Mouse (Mus musculus): ENCODE measurements around the gene Acat1.

Gene Acat1

DNA sequence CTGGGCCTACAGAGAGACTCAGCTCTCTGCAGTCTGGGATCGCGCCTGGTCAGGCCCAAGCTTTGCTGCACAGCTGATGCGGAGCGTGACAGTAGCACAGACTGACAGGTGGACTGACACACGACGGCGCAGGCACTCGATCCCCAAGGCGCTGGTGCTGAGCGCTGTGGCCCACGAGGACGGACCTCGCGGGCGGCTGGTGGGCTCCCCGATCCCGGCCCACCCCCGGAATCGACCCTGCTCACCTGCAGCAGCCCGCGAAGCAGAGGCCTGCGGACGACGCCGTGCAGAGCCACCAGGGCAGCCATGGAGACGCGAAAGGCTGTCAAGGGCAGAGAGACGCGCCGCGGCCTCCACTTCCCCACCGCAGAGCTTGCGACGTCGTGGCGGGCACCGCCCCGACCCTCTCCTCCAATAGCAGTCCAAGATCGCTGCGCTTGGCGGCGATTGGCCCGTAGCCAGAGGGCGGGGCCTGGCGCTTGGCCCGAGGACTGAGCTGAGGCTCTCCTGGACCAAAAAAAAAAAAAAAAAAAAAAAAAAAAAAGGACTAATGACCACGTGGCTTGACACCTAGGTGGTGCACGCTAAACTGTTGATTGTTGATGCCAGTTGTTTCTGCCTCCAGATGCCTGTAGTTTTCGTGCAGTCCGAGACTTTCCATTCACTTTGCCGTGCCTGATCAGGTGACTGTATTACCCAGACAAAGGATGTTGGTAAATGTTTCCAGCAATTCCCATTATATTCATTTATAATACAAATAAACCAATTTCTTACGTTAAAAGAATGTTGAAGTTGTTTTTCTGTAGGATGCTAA, at the start of gene Acat1:
Gene Acat1, minus strand, starts transcription at position 415 of the 814 bp plus-strand sequence.
- DNase-seq (ENCODE audit: low read depth, low spot score): peak; percentile 95

- no peak for DNase-seq (ENCODE audit: low read depth, low spot score)
Measured at GRCm38 (mm10) chr9:53634796-53635195, 24.6 kb upstream of the Acat1 start.

DNA sequence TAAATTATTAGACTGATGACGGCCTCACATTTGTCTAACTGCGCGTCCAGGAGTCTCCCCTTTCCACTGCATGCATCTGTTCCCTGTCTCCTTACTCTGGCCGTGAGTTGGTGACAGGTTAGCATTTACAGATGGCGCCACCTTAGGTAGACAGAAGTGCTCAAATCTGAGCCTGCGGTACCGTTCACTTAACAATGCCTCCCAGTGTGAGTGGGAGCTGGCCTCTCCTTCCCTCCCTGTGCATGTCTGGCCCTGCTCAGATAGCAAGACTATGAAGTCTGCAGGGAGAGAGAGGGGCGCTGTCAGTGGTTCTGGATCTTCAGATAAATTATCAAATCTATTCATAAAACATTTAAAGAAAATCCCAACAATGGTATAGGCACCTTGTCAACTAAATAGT, 5.1 kb upstream of the Acat1 start:
- DNase-seq (ENCODE audit: low read depth, low spot score): peak; percentile 11

DNA sequence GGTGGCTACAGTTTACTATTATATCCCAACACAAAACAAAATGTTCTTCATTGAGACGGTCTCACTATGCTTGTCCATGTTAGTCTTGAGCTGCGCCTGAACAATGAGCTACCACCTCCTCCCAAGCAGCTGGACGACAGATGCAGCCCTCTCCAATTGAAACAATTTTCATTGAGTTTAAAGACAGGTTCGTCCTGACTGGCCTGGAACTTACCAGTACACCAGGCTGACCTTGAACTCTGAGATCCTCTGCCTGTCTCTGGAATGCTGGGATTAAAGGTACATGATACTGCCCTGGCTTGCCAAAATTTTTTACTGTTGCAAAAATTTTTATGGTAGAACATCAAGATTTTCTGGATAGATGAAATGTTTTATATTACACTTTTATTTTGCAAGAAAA, 4.1 kb upstream of the Acat1 start:
- no peak for DNase-seq (ENCODE audit: low read depth, low spot score)

DNA sequence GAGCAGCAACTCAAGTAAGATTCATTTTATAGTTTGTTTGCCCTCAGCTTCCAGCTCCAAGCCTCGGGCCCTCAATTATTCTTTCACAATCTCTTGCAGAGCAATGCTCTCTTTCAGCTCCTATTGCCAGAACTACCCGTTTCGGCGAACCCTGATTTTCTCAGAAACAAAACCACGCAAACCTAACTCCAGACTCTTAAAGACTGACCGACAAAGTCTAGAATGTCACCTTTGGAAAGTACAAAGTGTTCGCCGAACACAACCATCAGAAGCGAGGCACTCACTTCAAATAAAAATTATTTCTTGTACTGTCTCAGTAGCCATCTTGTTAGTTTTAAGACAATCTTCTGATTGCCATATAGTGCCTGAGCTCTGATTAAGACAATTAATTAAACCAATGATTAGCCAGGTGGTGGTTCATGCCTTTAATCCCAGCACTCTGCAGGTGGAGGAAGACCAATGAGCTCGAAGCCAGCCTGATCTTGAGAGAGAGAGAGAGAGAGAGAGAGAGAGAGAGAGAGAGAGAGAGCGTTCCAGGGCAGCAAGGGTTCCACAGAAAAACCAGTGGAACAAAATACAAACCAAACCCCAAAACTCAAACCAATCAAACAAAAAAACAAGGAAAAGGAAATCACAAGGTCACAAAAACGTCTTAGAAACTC, 745 bp downstream of the Acat1 start:
- DNase-seq (ENCODE audit: low read depth, low spot score): no peak

- DNase-seq (ENCODE audit: low read depth, low spot score): no peak
Measured at GRCm38 (mm10) chr9:53607816-53608215, 2.4 kb downstream of the Acat1 start.

DNA sequence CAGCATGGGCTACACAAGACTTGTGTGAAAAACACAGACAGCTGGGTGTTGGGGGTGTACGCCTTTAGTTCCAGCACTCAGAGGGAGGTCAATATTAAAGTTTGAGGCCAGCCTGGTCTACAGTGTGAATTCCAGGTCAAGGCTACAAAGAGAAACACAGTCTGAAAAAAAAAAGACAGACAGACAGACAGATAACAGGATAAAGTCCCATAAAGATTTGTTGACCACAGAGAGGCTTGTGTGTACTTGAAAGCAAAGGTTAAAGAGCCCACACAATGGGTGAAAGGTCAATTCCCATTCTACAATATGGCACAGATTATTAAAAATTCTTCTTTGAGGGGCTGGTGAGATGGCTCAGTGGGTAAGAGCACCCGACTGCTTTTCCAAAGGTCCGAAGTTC, 3.0 kb downstream of the Acat1 start:
- no peak for DNase-seq (ENCODE audit: low read depth, low spot score)

- DNase-seq (ENCODE audit: low read depth, low spot score): no peak
Measured at GRCm38 (mm10) chr9:53604954-53605353, 5.2 kb downstream of the Acat1 start.

DNA sequence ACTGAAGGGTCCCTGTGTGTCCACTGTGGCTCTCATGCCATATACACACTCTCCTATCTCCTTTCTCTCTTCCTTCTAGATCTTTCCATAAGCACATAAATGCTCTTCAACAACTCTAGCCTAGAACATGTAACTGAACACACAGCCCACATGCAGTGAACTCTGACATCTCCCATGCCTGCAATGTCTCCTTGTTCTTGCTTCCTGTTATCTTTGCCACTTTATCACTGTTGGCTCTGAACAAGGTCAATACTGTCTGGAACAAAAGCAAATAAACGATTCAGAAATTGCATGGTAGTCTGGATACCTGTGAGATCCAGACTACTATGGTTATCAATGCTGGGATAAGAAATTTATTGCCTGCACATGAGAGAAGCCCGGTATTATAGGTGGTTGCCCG, 6.3 kb downstream of the Acat1 start:
- no peak for DNase-seq (ENCODE audit: low read depth, low spot score)

DNA sequence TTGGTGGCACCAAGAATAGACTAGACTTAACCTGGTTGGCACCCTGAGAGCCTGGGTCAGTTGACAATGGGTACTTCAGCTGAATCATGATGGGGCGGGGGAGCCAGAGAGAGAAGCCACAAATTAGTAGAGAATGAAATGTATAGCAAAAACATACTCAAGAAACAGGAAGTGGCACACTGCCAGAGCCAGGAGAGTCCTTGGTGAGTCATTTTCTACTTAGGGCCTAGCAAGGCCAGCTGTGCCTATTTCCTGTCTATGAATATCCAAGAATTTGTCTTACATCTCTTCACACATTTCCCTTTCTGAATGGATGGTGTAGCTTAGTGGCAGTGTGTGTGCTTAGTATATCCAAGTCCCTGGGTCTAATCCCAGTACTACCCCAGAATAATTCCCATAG, 6.8 kb downstream of the Acat1 start:
- no peak for DNase-seq (ENCODE audit: low read depth, low spot score)

GRCm38 (mm10) chr9:53601541-53601940, 8.6 kb downstream of the Acat1 start:
- DNase-seq (ENCODE audit: low read depth, low spot score): no peak

DNA sequence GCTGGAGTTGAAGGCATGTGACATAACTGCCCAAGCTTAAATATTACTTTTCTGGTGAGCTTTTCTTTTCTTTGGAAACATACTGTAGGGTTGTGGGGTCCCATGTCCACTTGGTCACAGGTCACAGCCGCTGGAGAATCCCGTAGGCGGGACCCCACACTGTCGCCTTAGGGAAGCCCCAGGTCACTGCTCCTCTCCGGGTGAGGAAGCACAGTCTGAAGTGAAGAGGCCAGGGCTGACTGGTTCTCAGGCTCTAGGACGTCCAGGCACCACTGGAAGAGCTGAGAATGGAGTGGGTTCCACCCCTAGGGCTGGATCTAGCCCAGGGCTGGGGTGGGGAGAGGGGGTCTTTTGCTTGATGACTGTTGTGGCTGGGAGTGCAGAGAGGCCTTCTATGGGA, 11.6 kb downstream of the Acat1 start:
- DNase-seq (ENCODE audit: low read depth, low spot score): no peak

DNA sequence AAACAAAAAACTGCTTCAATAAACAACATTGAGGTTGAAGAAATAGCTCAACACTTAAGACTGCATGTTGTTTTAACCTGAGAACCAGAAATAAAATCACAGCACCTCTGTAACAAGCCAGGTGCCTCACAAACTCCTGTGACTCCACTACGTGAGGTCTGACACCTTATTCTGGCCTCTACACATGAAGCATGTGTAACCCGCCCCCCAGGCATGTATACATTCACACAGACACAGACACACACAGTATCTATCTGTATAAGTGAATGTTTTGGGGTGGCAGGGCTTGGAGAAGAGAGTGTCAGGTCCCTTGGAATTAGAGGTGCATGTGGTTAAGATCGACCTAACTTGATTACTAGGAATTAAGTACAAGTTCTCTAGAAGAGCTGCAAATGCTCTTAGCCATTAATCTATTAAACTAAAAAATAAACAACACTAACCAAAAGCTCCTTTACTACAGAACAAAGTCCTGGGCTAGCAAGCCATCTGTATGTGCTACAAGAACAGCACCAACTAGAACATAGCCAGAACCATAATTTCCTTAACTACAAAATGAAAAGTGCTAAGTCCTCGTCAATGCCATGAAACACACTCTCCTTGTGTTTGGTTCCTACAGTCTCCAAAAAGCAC, 13.1 kb downstream of the Acat1 start:
- no peak for DNase-seq (ENCODE audit: low read depth, low spot score)

DNA sequence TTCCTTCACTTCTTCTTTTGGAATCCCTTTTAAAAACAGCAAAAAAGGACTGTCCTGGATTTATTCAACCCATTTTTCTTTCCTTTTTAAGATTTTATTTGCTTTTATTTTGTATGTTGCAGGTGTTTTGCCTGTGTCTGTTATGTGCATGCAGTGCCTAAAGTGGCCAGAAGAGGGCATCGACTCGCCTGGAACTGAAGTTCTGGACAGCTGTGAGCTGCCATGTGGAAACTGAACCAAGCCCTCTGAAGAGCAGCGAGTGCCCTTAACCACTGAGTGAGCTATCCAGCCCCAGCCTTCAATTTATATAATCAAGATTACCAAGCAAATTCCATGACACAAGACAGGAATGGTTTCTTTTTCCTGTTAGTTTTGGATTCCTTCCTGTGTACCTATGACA, 15.4 kb downstream of the Acat1 start:
- peak; percentile 83 for DNase-seq (ENCODE audit: low read depth, low spot score)

GRCm38 (mm10) chr9:53581870-53582269, 28.3 kb downstream of the Acat1 start:
- no peak for DNase-seq (ENCODE audit: low read depth, low spot score)

GRCm38 (mm10) chr9:53575721-53576120, 34.5 kb downstream of the Acat1 start:
- DNase-seq (ENCODE audit: low read depth, low spot score): no peak

GRCm38 (mm10) chr9:53572516-53573307, 37.5 kb downstream of the Acat1 start:
- no peak for DNase-seq (ENCODE audit: low read depth, low spot score)

DNA sequence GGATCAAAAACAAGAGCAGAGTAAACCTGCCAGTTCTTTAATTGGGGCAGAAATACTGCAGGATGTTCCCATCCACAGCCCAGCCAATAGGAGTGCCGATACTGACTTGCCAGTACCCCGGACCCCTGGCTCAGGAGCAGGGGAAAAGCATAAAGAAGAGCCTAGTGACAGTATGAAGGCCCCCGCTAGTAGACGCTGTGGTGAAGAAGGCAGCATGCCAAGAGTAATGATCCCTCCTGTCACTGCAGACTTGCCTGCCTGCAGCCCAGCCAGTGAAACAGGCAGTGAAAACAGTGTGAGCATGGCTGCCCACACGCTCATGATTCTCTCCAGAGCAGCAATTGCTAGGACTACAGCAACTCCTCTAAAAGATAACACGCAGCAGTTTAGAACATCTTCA, 39.5 kb downstream of the Acat1 start:
- DNase-seq (ENCODE audit: low read depth, low spot score): peak; percentile 77

GRCm38 (mm10) chr9:53537336-53537965, 72.7 kb downstream of the Acat1 start:
- no peak for DNase-seq (ENCODE audit: low read depth, low spot score)

DNA sequence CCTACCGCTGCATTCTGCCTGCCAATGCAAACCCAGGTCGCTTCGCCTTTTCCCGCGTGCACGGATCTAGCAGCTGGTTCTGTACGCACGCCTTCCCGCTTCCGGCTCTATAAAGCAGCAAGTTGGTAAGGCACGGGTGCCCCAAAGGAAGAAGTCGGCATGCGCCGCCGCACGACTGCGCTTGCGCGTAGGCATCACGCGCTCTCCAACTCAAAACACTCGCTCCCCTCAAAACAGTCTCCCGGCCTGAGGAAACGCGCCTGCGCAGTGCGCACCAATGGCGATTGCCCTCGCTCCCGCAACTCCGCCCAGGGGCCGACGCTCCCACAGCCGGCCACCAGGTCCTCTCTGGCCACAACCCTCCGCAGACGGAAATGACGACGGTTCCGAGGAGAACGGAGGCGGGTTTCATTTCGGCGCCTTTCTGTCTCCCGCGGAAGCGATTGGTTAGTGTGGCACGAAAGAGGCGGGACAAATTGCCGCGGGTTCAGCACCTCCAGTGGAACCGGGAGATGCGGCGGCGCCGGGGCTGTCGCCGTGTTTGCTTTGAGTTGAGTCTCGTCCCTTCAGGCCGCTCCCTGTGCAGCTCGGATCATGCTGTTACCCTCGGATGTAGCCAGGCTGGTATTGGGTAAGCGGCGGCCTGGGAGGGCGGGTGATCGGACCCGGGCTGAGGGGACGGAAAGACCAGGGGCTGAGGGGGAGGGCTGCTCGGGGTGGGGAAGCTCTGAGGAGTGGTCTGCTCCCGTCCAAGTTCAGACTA, 73.4 kb downstream of the Acat1 start, which contains the start of the genes Atm and Npat:
Gene Atm, minus strand, starts transcription at position 183 of the 763 bp plus-strand sequence.
Gene Npat, plus strand, starts transcription at position 490 of the 763 bp plus-strand sequence.
- DNase-seq (ENCODE audit: low read depth, low spot score): peak; percentile 100

All from ZHBTc4 (cell line).